Mouse (Mus musculus) ovary, adult 18-20 months (tissue): ENCODE data around the gene Sf3a2.
A peak's percentile ranks its signal among the peaks of the same experiment; 100 is the strongest.
"Not testable (repeated sequence)": the region's sequence is repeated elsewhere in the genome, so short reads cannot be mapped to it uniquely, and the experiment has no call there.

Experiments
- DNase-seq: peaks from one replicate; pipeline ENCODE4 v3.0.0; 2022; ENCODE audit warnings: low spot score, mixed read lengths

Gene Sf3a2

GRCm38 (mm10) chr10:80804916-80805315 lies 6.9 kb downstream of the Sf3a2 start, which contains the start of gene Amh:
Amh (plus strand) TSS chr10:80805243.
- peak; percentile 66 for DNase-seq

- DNase-seq: no peak
These were observed 7.3 kb downstream of the Sf3a2 start for GRCm38 (mm10) chr10:80805322-80805721.

GRCm38 (mm10) chr10:80805925-80806324 lies 7.9 kb downstream of the Sf3a2 start:
- no peak for DNase-seq

- DNase-seq: no peak
These were observed 8.5 kb downstream of the Sf3a2 start for GRCm38 (mm10) chr10:80806341-80807056.

- DNase-seq: peak; percentile 78
These were observed 9.1 kb downstream of the Sf3a2 start for GRCm38 (mm10) chr10:80807057-80807627.

GRCm38 (mm10) chr10:80808099-80808984 lies 10.3 kb downstream of the Sf3a2 start:
- no peak for DNase-seq

- DNase-seq: no peak
These were observed 11.1 kb downstream of the Sf3a2 start for GRCm38 (mm10) chr10:80808985-80809632.

GRCm38 (mm10) chr10:80810084-80810483 lies 12.1 kb downstream of the Sf3a2 start:
- peak; percentile 71 for DNase-seq

GRCm38 (mm10) chr10:80812391-80813041 lies 14.5 kb downstream of the Sf3a2 start:
- no peak for DNase-seq

- no peak for DNase-seq
These were observed 15.4 kb downstream of the Sf3a2 start, which contains the start of gene Jsrp1 for GRCm38 (mm10) chr10:80813366-80813765. Jsrp1 (minus strand) TSS chr10:80813498.

GRCm38 (mm10) chr10:80814800-80815199 lies 16.8 kb downstream of the Sf3a2 start:
- no peak for DNase-seq

GRCm38 (mm10) chr10:80816303-80816702 lies 18.3 kb downstream of the Sf3a2 start:
- DNase-seq: not testable (repeated sequence)

- no peak for DNase-seq
These were observed 19.2 kb downstream of the Sf3a2 start for GRCm38 (mm10) chr10:80817164-80817563.

GRCm38 (mm10) chr10:80817955-80818354 lies 20.0 kb downstream of the Sf3a2 start:
- DNase-seq: not testable (repeated sequence)

GRCm38 (mm10) chr10:80818599-80819281 lies 20.7 kb downstream of the Sf3a2 start:
- DNase-seq: no peak

- no peak for DNase-seq
These were observed 21.4 kb downstream of the Sf3a2 start for GRCm38 (mm10) chr10:80819406-80819805.

GRCm38 (mm10) chr10:80821991-80822390 lies 24.0 kb downstream of the Sf3a2 start:
- no peak for DNase-seq

- no peak for DNase-seq
These were observed 24.5 kb downstream of the Sf3a2 start for GRCm38 (mm10) chr10:80822528-80822927.

GRCm38 (mm10) chr10:80823316-80823715 lies 25.3 kb downstream of the Sf3a2 start:
- DNase-seq: no peak

- DNase-seq: no peak
These were observed 26.0 kb downstream of the Sf3a2 start for GRCm38 (mm10) chr10:80823847-80824643.
